Mouse (Mus musculus) forebrain, embryonic 15.5 days (tissue): ENCODE measurements around the gene Atp2b2. TPM values are rescaled to one million over a fixed set of nuclear protein-coding genes. Genes with fewer than 3 reads are reported as not detected.
A peak's percentile ranks its signal among the peaks of the same experiment; 100 is the strongest.

ENCODE experiments used
- ATAC-seq: fragments of 200-750 bp; cut with Nextera tagmentation; replicated peaks from 2 replicates; pipeline ENCODE4 v1.8.0; 2017; ENCODE audit warnings: mild to moderate bottlenecking, moderate TSS enrichment, moderate library complexity
- H3K27ac ChIP-seq: fragments of 300-500 bp; sonication (generic); replicated peaks from 2 replicates; pipeline ENCODE4 v1.5.1; 2015; ENCODE audit warnings: mild to moderate bottlenecking, inconsistent platforms
- H3K27me3 ChIP-seq: fragments of 300-500 bp; sonication (generic); 2 replicates; pipeline ENCODE4 v1.6.1; 2015; ENCODE audit warnings: inconsistent platforms
- H3K36me3 ChIP-seq: fragments of 300-500 bp; sonication (generic); 2 replicates; pipeline ENCODE4 v1.6.1; 2015; ENCODE audit warnings: mild to moderate bottlenecking, inconsistent platforms
- H3K4me1 ChIP-seq: fragments of 300-500 bp; sonication (generic); 2 replicates; pipeline ENCODE4 v1.6.1; 2015; ENCODE audit warnings: inconsistent platforms
- H3K4me2 ChIP-seq: fragments of 300-500 bp; sonication (generic); replicated peaks from 2 replicates; pipeline ENCODE4 v1.6.1; 2015; ENCODE audit warnings: mild to moderate bottlenecking, inconsistent platforms
- H3K4me3 ChIP-seq: fragments of 300-500 bp; sonication (generic); 2 replicates; pipeline ENCODE4 v1.5.1; 2015; ENCODE audit warnings: mild to moderate bottlenecking, inconsistent platforms
- H3K9ac ChIP-seq: fragments of 300-500 bp; sonication (generic); replicated peaks from 2 replicates; pipeline ENCODE4 v1.6.1; 2015; ENCODE audit warnings: mild to moderate bottlenecking, inconsistent platforms
- H3K9me3 ChIP-seq: fragments of 300-500 bp; sonication (generic); 2 replicates; pipeline ENCODE4 v1.6.1; 2016; ENCODE audit warnings: inconsistent platforms
- WGBS: fragments of 180-500 bp; shearing (Covaris S2); methylation state at CpG from one replicate; pipeline ENCODE4 v1.1.7; 2015; ENCODE audit warnings: mixed read lengths; 5-methylcytosine and 5-hydroxymethylcytosine counted together
- polyA plus RNA-seq: library from polyadenylated mRNA; unstranded; fragments of >200 nt; fragmentation: Nextera tagmentation; extraction: Ambion mirVana; gene quantifications from 2 replicates; pipeline ENCODE4 v1.2.1, GENCODE M21; 2015

Atp2b2 gene
- polyA plus RNA-seq, 1 experiment from 2014 or later: 28.8 TPM

DNA sequence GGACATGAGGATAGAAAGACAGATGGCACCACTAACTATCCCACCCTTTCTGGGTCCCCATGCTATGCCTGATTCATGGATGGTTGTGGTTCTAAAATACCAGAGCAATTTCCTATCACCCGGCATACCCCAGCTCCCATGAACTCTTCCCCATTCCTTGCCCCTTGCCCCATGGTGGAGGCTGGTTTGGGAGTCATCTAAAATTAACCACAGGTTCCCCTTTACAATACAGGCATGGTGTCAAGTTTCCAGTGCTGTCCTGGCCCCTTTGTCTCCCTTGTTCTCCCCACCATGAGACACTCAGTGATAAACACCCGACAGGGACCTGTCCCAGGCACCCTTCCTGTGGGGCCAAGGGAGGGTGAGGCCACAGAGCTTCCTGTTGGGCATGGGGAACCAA is 204.7 kb downstream of the Atp2b2 start:
- Histone ChIP-seq H3K4me1 (no peaks in the 10 kb centered on the region), H3K4me3 (no peak overlapping the region), H3K4me2 (no peak overlapping the region), H3K9me3 (no peaks in the 10 kb centered on the region), H3K27ac (no peak overlapping the region), H3K9ac (no peak overlapping the region), H3K27me3 (no peaks in the 10 kb centered on the region), H3K36me3 (peaks cover 8% of the 10 kb centered on the region; the same call in 1 of the 2 replicates)
- WGBS: 74% methylated on average over 2 of the region's 2 CpGs
- no peak for ATAC-seq

DNA sequence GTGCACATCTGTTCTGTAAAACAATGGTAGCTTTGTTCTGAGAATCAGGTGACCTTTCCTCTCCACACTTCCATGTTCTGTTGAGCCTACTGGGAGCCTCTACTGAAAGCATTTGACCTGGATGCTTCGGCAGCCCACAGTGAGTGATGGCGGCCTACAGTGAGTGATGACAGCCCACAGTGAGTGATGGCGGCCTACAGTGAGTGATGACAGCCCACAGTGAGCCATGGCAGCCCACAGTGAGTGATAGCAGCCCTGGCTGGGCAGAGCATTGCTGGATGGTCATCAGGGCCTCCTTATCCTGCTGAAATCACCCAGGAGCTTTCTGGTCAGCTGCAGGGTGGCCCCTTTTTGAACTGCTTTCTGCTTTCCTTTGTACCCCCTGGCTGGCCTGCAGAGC is 205.9 kb downstream of the Atp2b2 start:
- WGBS: 74% methylated on average over 3 of the region's 3 CpGs
- no peaks in the 10 kb centered on the region for H3K27me3 ChIP-seq
- no peak for ATAC-seq

DNA sequence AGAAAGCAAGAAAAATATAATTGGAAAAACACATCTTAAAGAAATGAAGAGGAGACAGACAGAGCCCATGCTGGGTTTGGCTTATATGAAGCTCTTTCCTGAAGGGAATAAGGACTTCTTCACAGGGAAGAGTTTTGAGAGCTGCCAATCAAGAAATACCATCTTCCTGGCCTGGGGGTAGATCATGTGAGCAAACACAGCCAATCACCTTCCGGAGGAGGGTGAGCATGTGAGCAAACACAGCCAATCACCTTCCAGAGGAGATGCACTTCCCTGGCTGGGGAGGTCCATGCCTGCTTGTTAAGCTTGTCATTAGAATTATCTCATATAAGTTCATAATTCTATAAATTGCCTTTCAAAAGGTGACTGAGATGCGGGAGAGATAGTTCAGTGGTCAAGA is 211.9 kb downstream of the Atp2b2 start:
- Histone ChIP-seq H3K27me3 (no peaks in the 10 kb centered on the region), H3K4me1 (no peaks in the 10 kb centered on the region), H3K36me3 (no peaks in the 10 kb centered on the region), H3K9ac (no peak overlapping the region), H3K4me3 (no peak overlapping the region), H3K4me2 (no peak overlapping the region), H3K27ac (no peak overlapping the region), H3K9me3 (no peaks in the 10 kb centered on the region)
- ATAC-seq: no peak
- WGBS: 95% methylated on average over 2 of the region's 2 CpGs

More for the DNA sequence above, 205.9 kb downstream of the Atp2b2 start:
- H3K9me3 ChIP-seq: no peaks in the 10 kb centered on the region
- H3K4me1 ChIP-seq: no peaks in the 10 kb centered on the region
- H3K9ac ChIP-seq: no peak overlapping the region
- H3K4me2 ChIP-seq: no peak overlapping the region
- H3K4me3 ChIP-seq: no peak overlapping the region
- peaks cover 2% of the 10 kb centered on the region; the same call in 1 of the 2 replicates for H3K36me3 ChIP-seq
- H3K27ac ChIP-seq: no peak overlapping the region

DNA sequence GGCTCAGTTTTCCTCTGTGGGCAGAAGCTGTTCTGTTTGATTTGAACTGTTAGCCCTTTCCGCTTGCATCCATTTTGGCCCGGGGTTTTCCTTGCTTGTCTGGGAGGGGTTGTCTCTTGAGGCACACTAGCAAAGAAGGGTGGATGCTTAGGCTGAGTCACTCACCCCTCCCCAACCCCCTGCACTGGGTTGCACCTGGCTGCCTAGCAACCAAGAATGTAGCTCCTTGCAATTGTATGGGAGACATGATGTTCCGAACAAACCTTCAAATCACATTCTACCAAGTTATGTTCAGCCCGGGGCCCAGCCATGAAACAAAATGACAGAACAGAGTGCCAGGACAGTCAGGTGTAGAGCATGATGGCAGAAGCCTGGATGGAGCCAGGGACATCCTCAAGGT is 215.1 kb downstream of the Atp2b2 start:
- Histone ChIP-seq H3K36me3 (no peaks in the 10 kb centered on the region), H3K9me3 (no peaks in the 10 kb centered on the region), H3K4me2 (no peak overlapping the region), H3K4me3 (no peak overlapping the region), H3K9ac (no peak overlapping the region), H3K4me1 (peaks cover 5% of the 10 kb centered on the region; the same call in 1 of the 2 replicates), H3K27ac (no peak overlapping the region), H3K27me3 (no peaks in the 10 kb centered on the region)
- 78% methylated on average over 4 of the region's 4 CpGs for WGBS
- no peak for ATAC-seq

DNA sequence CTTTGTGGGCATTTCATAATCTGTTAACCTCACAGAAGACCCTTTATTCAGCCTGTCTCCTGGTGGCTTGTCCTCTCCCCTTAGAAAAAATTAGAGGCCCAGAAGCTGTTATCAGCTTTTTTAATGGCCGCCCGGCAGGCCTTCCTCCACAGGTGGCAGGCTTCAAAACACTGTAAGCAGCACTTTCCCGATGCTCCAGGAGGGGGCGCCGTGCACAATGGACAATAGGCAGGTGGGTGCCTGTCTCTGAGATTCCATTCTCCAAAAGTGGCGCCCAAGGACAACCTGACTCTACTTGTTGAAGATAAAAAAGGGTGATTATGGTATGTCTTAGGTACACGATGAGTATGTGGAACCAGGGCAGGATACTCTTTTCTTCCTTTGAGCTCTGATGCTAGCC is 220.0 kb downstream of the Atp2b2 start:
- Histone ChIP-seq H3K9ac (no peak overlapping the region), H3K9me3 (no peaks in the 10 kb centered on the region), H3K4me1 (peaks cover 5% of the 10 kb centered on the region; the same call in 1 of the 2 replicates), H3K36me3 (no peaks in the 10 kb centered on the region), H3K4me2 (no peak overlapping the region), H3K27ac (0 out of 2 replicates have a peak overlapping the region, but pooled peaks have one; percentile 2), H3K27me3 (no peaks in the 10 kb centered on the region), H3K4me3 (no peak overlapping the region)
- 45% methylated on average over 7 of the region's 7 CpGs for WGBS
- no peak for ATAC-seq

DNA sequence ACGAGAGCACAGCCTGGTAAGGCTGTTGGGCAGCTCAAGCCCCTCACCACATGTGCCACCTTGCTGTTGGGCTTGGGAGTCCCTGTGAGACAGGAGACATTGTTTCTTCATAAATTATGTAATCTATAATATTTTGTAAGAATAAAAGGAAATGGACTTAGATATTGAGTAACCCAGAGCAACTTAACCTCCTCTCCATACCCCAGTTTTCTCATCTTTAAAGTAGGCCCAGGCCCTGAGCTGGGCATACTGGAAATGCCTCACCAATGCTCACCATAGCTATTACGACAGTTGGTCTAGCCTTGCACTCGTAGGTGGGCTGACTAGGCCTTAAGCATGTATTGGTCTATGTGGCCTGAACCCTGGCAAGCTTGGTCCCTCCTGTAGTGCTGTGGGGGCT is 225.7 kb downstream of the Atp2b2 start:
- no peak for ATAC-seq

DNA sequence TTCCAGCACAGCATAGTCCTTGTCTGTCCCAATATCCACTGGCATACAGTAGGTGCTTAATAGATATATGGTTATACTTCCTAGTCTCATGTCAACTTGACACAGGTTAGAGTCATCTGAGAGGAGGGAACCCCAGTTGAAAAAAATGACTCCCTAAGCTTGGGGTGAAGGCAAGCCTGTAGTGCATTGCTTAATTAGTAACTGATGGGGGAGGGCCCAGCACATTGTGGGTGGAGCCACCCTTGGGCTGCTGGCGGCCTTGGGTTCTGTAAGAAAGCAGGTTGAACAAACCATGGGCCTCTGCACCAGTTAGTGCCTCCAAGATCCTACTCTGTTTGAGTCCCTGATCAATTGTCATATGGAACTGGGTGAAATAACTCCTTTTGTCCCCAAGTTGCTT is 231.0 kb downstream of the Atp2b2 start:
- no peaks in the 10 kb centered on the region for H3K27me3 ChIP-seq
- H3K27ac ChIP-seq: no peak overlapping the region
- H3K4me2 ChIP-seq: no peak overlapping the region
- H3K4me3 ChIP-seq: no peak overlapping the region
- H3K9ac ChIP-seq: no peak overlapping the region
- 59% methylated on average over 1 of the region's 1 CpGs for WGBS
- no peaks in the 10 kb centered on the region for H3K9me3 ChIP-seq
- peaks cover 53% of the 10 kb centered on the region for H3K36me3 ChIP-seq
- ATAC-seq: no peak
- H3K4me1 ChIP-seq: no peaks in the 10 kb centered on the region

More for the DNA sequence above, 225.7 kb downstream of the Atp2b2 start:
- no peaks in the 10 kb centered on the region for H3K4me1 ChIP-seq
- peaks cover 26% of the 10 kb centered on the region for H3K36me3 ChIP-seq
- 92% methylated on average over 3 of the region's 3 CpGs for WGBS
- H3K9ac ChIP-seq: no peak overlapping the region
- no peak overlapping the region for H3K4me2 ChIP-seq
- no peak overlapping the region for H3K4me3 ChIP-seq
- H3K27ac ChIP-seq: no peak overlapping the region
- no peaks in the 10 kb centered on the region for H3K27me3 ChIP-seq
- H3K9me3 ChIP-seq: no peaks in the 10 kb centered on the region

DNA sequence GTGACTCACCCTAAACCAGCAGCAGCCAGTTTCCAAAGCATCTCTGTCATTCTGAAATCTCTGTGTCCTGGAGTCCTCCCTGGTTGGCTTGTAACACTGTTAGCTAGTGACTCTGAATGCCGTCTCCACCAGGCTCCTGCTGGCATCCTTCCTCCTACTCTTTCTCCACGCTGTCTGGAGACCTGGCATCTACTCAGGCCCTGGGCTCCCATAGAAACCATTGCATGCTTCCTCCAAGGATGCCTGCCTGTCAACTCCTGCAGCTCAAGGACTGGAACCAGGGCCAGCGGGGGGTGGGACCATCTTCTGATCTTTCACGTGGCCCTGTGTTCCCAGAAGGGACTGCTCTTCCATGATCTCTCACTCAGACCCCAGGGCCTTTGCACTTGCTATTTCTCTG is 231.7 kb downstream of the Atp2b2 start:
- peaks cover 54% of the 10 kb centered on the region for H3K36me3 ChIP-seq
- ATAC-seq: no peak
- WGBS: 73% methylated on average over 4 of the region's 4 CpGs

DNA sequence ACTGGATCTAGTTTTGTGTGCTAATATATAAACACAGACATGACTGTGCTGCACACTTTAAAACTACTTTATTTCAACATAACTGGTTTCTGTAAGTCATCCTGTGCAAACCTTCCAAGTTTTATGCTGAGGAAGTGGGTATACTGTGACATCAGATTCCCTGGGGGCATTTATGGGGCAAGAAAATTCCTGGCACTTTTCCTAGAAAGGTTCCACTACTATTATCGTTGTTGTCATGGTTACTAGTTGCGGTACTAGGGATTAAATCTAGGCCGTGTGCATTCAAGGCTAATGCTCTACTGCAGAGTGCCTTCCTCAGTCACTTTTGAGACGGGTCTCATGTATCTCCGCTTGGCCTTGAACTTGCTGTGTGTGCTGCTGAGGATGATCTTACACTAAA is 236.2 kb downstream of the Atp2b2 start:
- WGBS: 64% methylated on average over 5 of the region's 5 CpGs
- no peak overlapping the region for H3K4me3 ChIP-seq
- no peaks in the 10 kb centered on the region for H3K4me1 ChIP-seq

More for the DNA sequence above, 231.7 kb downstream of the Atp2b2 start:
- H3K9ac ChIP-seq: no peak overlapping the region
- no peak overlapping the region for H3K4me2 ChIP-seq
- H3K4me3 ChIP-seq: no peak overlapping the region
- peaks cover 2% of the 10 kb centered on the region; the same call in 1 of the 2 replicates for H3K9me3 ChIP-seq
- no peak overlapping the region for H3K27ac ChIP-seq
- H3K27me3 ChIP-seq: no peaks in the 10 kb centered on the region
- no peaks in the 10 kb centered on the region for H3K4me1 ChIP-seq

DNA sequence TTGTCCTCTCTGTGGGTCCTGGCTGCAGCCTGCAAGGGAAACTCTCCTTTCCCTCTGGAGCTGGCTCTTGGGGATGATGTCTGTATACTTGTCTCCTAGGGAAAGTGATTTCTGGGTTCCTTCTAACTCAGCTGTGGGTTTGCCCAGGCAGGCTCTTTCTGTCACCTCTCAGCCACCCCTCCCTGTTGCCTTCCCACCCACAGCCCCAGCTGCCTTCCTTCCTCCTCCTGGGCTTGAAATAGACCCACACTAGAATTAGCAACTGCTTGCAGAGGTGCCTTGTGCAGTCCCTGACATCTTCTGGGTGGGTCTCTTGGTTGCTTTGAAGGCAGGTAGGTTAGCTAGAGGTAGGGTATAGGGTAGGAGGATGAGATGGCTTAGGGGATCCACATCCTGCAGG is 241.2 kb downstream of the Atp2b2 start:
- H3K4me2 ChIP-seq: no peak overlapping the region
- H3K27ac ChIP-seq: no peak overlapping the region
- H3K4me3 ChIP-seq: no peak overlapping the region
- peaks cover 17% of the 10 kb centered on the region for H3K4me1 ChIP-seq
- H3K9me3 ChIP-seq: peaks cover 11% of the 10 kb centered on the region; the same call in 1 of the 2 replicates
- no peaks in the 10 kb centered on the region for H3K27me3 ChIP-seq
- peaks cover 42% of the 10 kb centered on the region for H3K36me3 ChIP-seq
- no peak for ATAC-seq
- no peak overlapping the region for H3K9ac ChIP-seq

More for the DNA sequence above, 236.2 kb downstream of the Atp2b2 start:
- Histone ChIP-seq H3K9me3 (peaks cover 11% of the 10 kb centered on the region; the same call in 1 of the 2 replicates), H3K36me3 (peaks cover 68% of the 10 kb centered on the region), H3K9ac (no peak overlapping the region), H3K4me2 (no peak overlapping the region), H3K27ac (no peak overlapping the region), H3K27me3 (no peaks in the 10 kb centered on the region)
- no peak for ATAC-seq

DNA sequence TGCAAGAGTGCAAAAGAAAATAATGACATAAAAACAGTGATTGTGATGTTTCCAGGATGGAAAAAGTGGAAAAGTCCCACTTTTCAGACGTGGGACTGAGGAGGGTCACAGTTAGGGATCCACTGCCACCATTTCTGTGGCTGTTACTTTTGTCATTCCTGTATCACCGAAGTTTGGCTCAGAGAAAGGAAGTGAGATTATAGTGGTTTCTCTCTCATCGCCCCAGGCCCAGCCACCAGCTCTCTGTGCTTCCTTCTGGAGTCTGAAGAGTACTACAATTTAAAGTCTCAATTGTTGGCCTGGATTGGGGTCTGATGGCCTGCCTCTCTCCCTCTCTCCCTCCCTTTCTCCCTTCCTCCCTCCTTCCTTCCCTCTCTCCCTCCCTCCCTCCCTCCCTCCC is 242.5 kb downstream of the Atp2b2 start:
- ATAC-seq: no peak
- H3K27ac ChIP-seq: peak overlapping the region; percentile 52; the same call in 1 of the 2 replicates
- 75% methylated on average over 3 of the region's 3 CpGs for WGBS

DNA sequence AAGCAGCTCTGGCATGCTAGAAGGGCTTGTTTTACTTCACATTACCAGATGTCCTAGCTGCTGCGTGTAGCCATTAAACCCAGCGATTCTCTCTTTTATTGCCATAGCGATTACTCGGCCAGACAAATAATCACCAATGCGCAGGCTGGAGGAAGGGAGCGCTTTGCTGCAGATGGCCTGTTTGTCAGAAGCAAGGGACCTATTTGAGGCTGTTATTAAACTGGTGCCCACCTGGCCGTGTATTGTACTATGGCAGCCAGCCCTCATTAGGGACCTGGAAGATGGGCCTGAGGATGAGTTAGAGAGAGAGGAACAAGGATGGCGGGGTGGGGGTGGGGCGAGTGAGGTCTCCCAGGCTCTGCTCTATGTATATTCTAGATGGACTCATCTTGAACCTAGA is 243.1 kb downstream of the Atp2b2 start:
- ATAC-seq: no peak; the same call in 1 of the 2 replicates
- Histone ChIP-seq H3K4me2 (no peak overlapping the region), H3K27me3 (no peaks in the 10 kb centered on the region), H3K36me3 (peaks cover 24% of the 10 kb centered on the region), H3K4me1 (peaks cover 33% of the 10 kb centered on the region), H3K4me3 (no peak overlapping the region), H3K27ac (peak overlapping the region; percentile 52), H3K9me3 (no peaks in the 10 kb centered on the region), H3K9ac (no peak overlapping the region)
- WGBS: 22% methylated on average over 9 of the region's 9 CpGs

More for the DNA sequence above, 242.5 kb downstream of the Atp2b2 start:
- peaks cover 1% of the 10 kb centered on the region; the same call in 1 of the 2 replicates for H3K9me3 ChIP-seq
- peaks cover 29% of the 10 kb centered on the region for H3K4me1 ChIP-seq
- H3K36me3 ChIP-seq: peaks cover 29% of the 10 kb centered on the region
- no peak overlapping the region for H3K9ac ChIP-seq
- no peaks in the 10 kb centered on the region for H3K27me3 ChIP-seq
- H3K4me3 ChIP-seq: no peak overlapping the region
- no peak overlapping the region for H3K4me2 ChIP-seq

DNA sequence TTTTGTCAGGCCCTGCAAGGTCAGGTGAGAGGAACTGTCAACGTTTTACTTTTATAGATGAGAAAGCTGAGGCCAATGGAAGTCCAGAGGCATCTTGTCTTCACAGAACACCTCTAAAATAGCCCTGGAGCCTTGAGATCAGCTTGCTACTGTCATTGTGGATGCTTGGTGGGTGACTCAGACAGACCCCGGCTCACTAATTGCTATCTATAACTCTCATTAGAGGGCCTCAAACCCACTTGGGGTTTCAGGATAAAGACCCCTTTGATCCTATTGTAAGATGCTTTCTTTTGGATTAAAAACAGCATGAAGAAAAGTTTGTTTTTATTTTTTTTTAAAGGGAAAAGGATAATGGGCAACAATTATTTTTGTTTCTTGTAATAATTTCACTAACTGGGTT is 243.5 kb downstream of the Atp2b2 start:
- no peaks in the 10 kb centered on the region for H3K9me3 ChIP-seq
- WGBS: 10% methylated on average over 2 of the region's 2 CpGs
- peak overlapping the region; percentile 52 for H3K27ac ChIP-seq
- no peak overlapping the region for H3K4me3 ChIP-seq
- peaks cover 33% of the 10 kb centered on the region for H3K4me1 ChIP-seq
- no peak overlapping the region for H3K4me2 ChIP-seq
- H3K9ac ChIP-seq: no peak overlapping the region
- no peak for ATAC-seq
- H3K27me3 ChIP-seq: no peaks in the 10 kb centered on the region
- peaks cover 21% of the 10 kb centered on the region for H3K36me3 ChIP-seq
